Mouse (Mus musculus) hindbrain, embryonic 10.5 days (tissue): ENCODE measurements around the gene Mocs1. TPM values are rescaled to one million over a fixed set of nuclear protein-coding genes. Genes with fewer than 3 reads are reported as not detected.

Experiments used
- DNase-seq: peaks from one replicate; pipeline ENCODE4 v3.0.0-alpha.2; 2017; ENCODE audit warnings: low spot score
- H3K27ac ChIP-seq: fragments of 300-500 bp; sonication (generic); 2 replicates; pipeline ENCODE4 v1.5.1; 2016; ENCODE audit warnings: mild to moderate bottlenecking, moderate library complexity
- H3K27me3 ChIP-seq: fragments of 300-500 bp; sonication (generic); 2 replicates; pipeline ENCODE4 v1.6.1; 2016; ENCODE audit warnings: mild to moderate bottlenecking; ENCODE audit not compliant: poor library complexity, insufficient read depth, severe bottlenecking
- H3K36me3 ChIP-seq: fragments of 300-500 bp; sonication (generic); 2 replicates; pipeline ENCODE4 v1.6.1; 2016; ENCODE audit warnings: mild to moderate bottlenecking, moderate library complexity
- H3K4me1 ChIP-seq: fragments of 300-500 bp; sonication (generic); replicated peaks from 2 replicates; pipeline ENCODE4 v1.6.1; 2016; ENCODE audit warnings: mild to moderate bottlenecking
- H3K4me3 ChIP-seq: fragments of 300-500 bp; sonication (generic); 2 replicates; pipeline ENCODE4 v1.5.1; 2016; ENCODE audit warnings: mild to moderate bottlenecking, moderate library complexity
- H3K9me3 ChIP-seq: fragments of 300-500 bp; sonication (generic); 2 replicates; pipeline ENCODE4 v1.6.1; 2016; ENCODE audit warnings: mild to moderate bottlenecking, moderate library complexity
- WGBS: fragments of 180-500 bp; shearing (Covaris S2); methylation state at CpG from one replicate; pipeline ENCODE4 v1.1.7; 2016; 5-methylcytosine and 5-hydroxymethylcytosine counted together
- polyA plus RNA-seq: library from polyadenylated mRNA; unstranded; fragments of >200 nt; fragmentation: Nextera tagmentation; extraction: Ambion mirVana; gene quantifications from 2 replicates; pipeline ENCODE4 v1.2.1, GENCODE M21; 2016

The Mocs1 gene
- 5.3 and 6.0 TPM in 2 replicates for polyA plus RNA-seq

- H3K36me3 ChIP-seq: peaks cover 4% of the 10 kb centered on the region; the same call in 1 of the 2 replicates
- H3K9me3 ChIP-seq: no peaks in the 10 kb centered on the region
- DNase-seq: peak; percentile 92
- peak within 1 kb of the TSS; percentile 84 for H3K4me3 ChIP-seq
- H3K4me1 ChIP-seq: peaks cover 24% of the 10 kb centered on the region
- WGBS: under 1% methylated on average over 28 of the region's 28 CpGs
- no peaks in the 10 kb centered on the region for H3K27me3 ChIP-seq
- peak within 1 kb of the TSS; percentile 92 for H3K27ac ChIP-seq
These were observed at the start of gene Mocs1 for GRCm38 (mm10) chr17:49428239-49428688. TSS of gene Mocs1 (plus strand) at chr17:49428362.

DNA sequence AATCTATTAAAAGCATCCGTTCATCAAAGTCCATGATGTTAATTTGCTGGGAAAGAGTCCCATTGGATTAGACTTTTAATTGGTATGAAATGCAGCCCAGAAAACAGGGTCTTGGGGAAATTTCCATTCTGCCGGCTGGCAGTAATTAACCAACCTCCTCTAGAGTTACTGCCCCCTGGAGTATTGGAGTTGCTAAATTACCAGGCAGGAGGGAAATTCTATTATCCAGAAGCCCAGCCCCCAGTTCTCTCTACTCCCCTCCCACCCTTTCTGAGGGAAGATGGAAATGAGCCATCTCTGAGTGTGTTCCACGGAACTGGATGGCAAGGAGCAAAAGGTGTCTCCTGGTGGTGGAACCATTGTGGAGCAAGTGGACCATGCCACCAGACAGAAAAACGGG lies 48.5 kb upstream of the Mocs1 start:
- H3K4me3 ChIP-seq: no peak overlapping the region
- H3K4me1 ChIP-seq: no peaks in the 10 kb centered on the region
- H3K27me3 ChIP-seq: no peaks in the 10 kb centered on the region
- H3K9me3 ChIP-seq: no peaks in the 10 kb centered on the region
- DNase-seq: no peak
- no peak overlapping the region for H3K27ac ChIP-seq
- no peaks in the 10 kb centered on the region for H3K36me3 ChIP-seq
- WGBS: 80% methylated on average over 4 of the region's 4 CpGs

DNA sequence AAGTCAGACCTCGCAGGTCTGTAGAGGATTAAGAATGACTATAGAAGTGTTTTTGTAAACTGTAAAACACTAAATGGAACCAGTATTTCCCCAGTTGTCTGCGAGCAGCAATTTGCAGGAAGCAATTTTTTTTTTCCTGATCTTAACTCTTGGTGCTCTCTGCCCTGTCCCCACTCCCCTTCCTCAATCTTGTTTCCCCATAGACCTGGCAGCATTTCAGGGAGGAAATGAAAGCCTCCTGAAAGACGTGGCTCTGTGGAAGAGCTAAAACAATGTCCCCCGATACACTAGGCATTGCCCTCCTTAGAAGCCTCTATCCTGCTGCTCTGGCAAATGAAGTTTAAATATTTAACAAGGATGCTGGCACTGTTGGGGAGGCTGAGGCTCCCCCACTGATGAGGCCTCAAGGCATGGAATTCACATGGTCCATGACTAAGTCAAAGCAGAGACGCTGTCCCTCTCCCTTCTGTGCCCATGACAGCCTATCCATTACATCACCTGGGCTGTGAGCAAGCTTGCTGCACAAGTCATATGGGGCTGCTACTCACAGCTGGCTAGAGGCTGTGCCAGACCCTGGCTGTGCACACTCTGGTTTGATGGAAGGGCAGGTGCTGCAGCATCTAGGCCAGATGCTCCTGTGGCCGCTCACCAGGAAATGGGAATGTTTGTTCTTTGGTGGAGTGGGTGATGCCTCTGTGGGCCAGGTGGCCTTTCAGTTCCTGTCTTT lies 43.8 kb upstream of the Mocs1 start:
- no peak for DNase-seq
- WGBS: 73% methylated on average over 6 of the region's 6 CpGs
- Histone ChIP-seq H3K9me3 (no peaks in the 10 kb centered on the region), H3K4me3 (no peak overlapping the region), H3K4me1 (no peaks in the 10 kb centered on the region), H3K36me3 (no peaks in the 10 kb centered on the region), H3K27me3 (no peaks in the 10 kb centered on the region), H3K27ac (no peak overlapping the region)

- Histone ChIP-seq H3K4me3 (no peak overlapping the region), H3K27me3 (no peaks in the 10 kb centered on the region), H3K36me3 (no peaks in the 10 kb centered on the region), H3K4me1 (no peaks in the 10 kb centered on the region), H3K9me3 (no peaks in the 10 kb centered on the region), H3K27ac (no peak overlapping the region)
- WGBS: 88% methylated on average over 2 of the region's 2 CpGs
- no peak for DNase-seq
These were observed 40.4 kb upstream of the Mocs1 start for GRCm38 (mm10) chr17:49387741-49388140.

- no peaks in the 10 kb centered on the region for H3K4me1 ChIP-seq
- no peaks in the 10 kb centered on the region for H3K9me3 ChIP-seq
- no peak overlapping the region for H3K4me3 ChIP-seq
- H3K27me3 ChIP-seq: no peaks in the 10 kb centered on the region
- WGBS: 18% methylated on average over 1 of the region's 1 CpGs
- no peaks in the 10 kb centered on the region for H3K36me3 ChIP-seq
- no peak for DNase-seq
- no peak overlapping the region for H3K27ac ChIP-seq
These were observed 35.4 kb upstream of the Mocs1 start for GRCm38 (mm10) chr17:49392751-49393150.

- H3K4me3 ChIP-seq: no peak overlapping the region
- no peaks in the 10 kb centered on the region for H3K36me3 ChIP-seq
- H3K9me3 ChIP-seq: no peaks in the 10 kb centered on the region
- H3K27me3 ChIP-seq: no peaks in the 10 kb centered on the region
- DNase-seq: no peak
- no peaks in the 10 kb centered on the region for H3K4me1 ChIP-seq
- WGBS: 73% methylated on average over 1 of the region's 1 CpGs
- no peak overlapping the region for H3K27ac ChIP-seq
These were observed 33.3 kb upstream of the Mocs1 start for GRCm38 (mm10) chr17:49394836-49395235.

- no peak overlapping the region for H3K4me3 ChIP-seq
- H3K27me3 ChIP-seq: no peaks in the 10 kb centered on the region
- 73% methylated on average over 4 of the region's 4 CpGs for WGBS
- no peaks in the 10 kb centered on the region for H3K4me1 ChIP-seq
- H3K9me3 ChIP-seq: no peaks in the 10 kb centered on the region
- no peak for DNase-seq
- no peaks in the 10 kb centered on the region for H3K36me3 ChIP-seq
- no peak overlapping the region for H3K27ac ChIP-seq
These were observed 28.6 kb upstream of the Mocs1 start for GRCm38 (mm10) chr17:49399605-49400004.

DNA sequence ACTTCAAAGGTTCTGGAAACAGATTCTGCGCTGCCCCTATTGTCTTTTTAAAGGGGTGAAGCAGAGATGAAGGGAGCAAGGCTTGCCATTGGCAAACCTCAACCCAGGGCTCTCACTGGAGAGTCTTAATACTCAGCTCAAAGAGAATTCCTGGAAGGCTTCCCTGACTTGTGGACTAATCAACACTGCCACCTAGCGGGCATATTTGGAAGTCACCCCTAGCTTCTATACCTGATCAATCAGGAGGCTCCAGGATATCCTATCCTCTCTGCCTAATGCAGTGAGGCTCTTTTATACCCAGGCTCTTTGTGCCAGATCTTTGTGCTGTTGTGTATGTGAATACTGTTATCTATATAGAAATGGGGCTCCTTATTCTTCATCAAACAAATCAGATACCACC lies 28.0 kb upstream of the Mocs1 start:
- no peaks in the 10 kb centered on the region for H3K4me1 ChIP-seq
- H3K27ac ChIP-seq: no peak overlapping the region
- DNase-seq: peak; percentile 82
- H3K36me3 ChIP-seq: no peaks in the 10 kb centered on the region
- H3K4me3 ChIP-seq: no peak overlapping the region
- no peaks in the 10 kb centered on the region for H3K9me3 ChIP-seq
- H3K27me3 ChIP-seq: no peaks in the 10 kb centered on the region
- WGBS: 3% methylated on average over 2 of the region's 2 CpGs

- no peak for DNase-seq
- Histone ChIP-seq H3K9me3 (no peaks in the 10 kb centered on the region), H3K27ac (no peak overlapping the region), H3K36me3 (no peaks in the 10 kb centered on the region), H3K27me3 (no peaks in the 10 kb centered on the region), H3K4me3 (no peak overlapping the region), H3K4me1 (no peaks in the 10 kb centered on the region)
- WGBS: 87% methylated on average over 6 of the region's 6 CpGs
These were observed 25.0 kb upstream of the Mocs1 start for GRCm38 (mm10) chr17:49403151-49403550.

DNA sequence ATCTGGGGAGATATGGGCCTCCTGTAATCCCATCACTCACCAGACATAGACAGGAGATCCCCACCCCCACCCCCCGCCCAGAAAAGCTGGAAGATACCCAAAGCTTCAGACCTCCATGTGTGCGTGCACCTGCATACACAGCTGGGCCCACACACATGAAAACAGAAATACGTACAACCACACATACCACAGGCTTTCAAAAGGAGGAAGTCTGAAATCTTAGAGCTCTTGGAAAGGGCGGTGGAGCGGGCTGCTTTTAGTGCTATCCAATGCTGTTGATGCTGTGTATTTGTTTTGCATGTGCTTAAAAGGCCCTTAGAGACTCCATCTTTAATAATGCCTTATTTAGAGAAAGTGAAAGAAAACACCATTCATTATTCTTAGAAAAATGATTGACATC lies 22.2 kb upstream of the Mocs1 start:
- Histone ChIP-seq H3K9me3 (no peaks in the 10 kb centered on the region), H3K27ac (no peak overlapping the region), H3K4me1 (no peaks in the 10 kb centered on the region), H3K4me3 (no peak overlapping the region), H3K27me3 (no peaks in the 10 kb centered on the region), H3K36me3 (no peaks in the 10 kb centered on the region)
- WGBS: 84% methylated on average over 5 of the region's 5 CpGs
- DNase-seq: no peak

DNA sequence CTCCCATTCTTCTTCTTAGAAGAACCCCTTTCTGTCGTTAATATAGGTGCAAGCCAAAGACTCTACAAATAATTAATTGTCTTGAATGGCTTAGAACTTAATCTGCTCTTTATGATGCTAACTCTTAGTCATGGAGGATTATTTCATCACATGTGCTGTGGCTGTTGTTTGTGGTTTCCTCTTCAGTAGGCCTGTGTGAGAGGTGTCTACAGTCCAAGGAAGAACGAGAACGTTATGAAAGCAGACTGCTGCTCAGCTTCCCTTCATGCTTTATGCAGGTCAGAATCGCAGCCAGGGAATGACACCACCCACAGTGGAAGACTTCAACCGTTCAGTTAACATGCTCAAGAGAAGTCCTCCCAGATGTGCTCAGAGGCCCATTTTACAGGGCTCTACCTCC lies 15.2 kb upstream of the Mocs1 start:
- no peak overlapping the region for H3K4me3 ChIP-seq
- DNase-seq: no peak
- no peaks in the 10 kb centered on the region for H3K36me3 ChIP-seq
- H3K27ac ChIP-seq: no peak overlapping the region
- H3K9me3 ChIP-seq: no peaks in the 10 kb centered on the region
- 87% methylated on average over 5 of the region's 5 CpGs for WGBS
- H3K4me1 ChIP-seq: no peaks in the 10 kb centered on the region
- peaks cover 4% of the 10 kb centered on the region; the same call in 1 of the 2 replicates for H3K27me3 ChIP-seq

DNA sequence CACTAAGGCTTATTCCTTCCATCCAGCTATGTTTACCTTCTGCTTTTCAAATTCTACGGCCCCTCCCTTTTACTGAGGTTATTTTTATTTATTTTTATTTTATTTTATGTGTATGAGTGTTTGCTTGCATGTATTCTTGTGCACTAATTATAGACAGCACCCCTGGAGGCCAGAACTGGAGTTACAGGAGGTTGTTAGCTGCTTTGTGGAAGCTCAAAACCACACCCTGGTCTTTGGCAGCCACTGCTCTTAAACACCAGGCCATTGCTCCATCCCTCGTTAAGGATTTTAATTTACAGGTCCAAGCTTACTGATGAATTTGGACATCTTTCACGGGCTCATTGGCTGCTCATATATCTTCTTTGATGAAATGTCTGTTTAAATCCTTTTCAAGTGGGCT lies 14.6 kb upstream of the Mocs1 start:
- Histone ChIP-seq H3K4me1 (no peaks in the 10 kb centered on the region), H3K9me3 (no peaks in the 10 kb centered on the region), H3K4me3 (no peak overlapping the region), H3K27me3 (peaks cover 4% of the 10 kb centered on the region; the same call in 1 of the 2 replicates), H3K27ac (no peak overlapping the region), H3K36me3 (no peaks in the 10 kb centered on the region)
- peak; percentile 25 for DNase-seq
- 57% methylated on average over 3 of the region's 3 CpGs for WGBS

- WGBS: 70% methylated on average over 3 of the region's 3 CpGs
- Histone ChIP-seq H3K27me3 (peaks cover 4% of the 10 kb centered on the region; the same call in 1 of the 2 replicates), H3K27ac (no peak overlapping the region), H3K36me3 (no peaks in the 10 kb centered on the region), H3K4me3 (no peak overlapping the region), H3K4me1 (peaks cover 6% of the 10 kb centered on the region; the same call in 1 of the 2 replicates), H3K9me3 (no peaks in the 10 kb centered on the region)
- no peak for DNase-seq
These were observed 11.9 kb upstream of the Mocs1 start for GRCm38 (mm10) chr17:49416228-49416627.
